Mouse (Mus musculus) right cerebral cortex, adult 18-20 months (tissue): ENCODE data around the gene Gm20914.
"Not testable (repeated sequence)": the region's sequence is repeated elsewhere in the genome, so short reads cannot be mapped to it uniquely, and the experiment has no call there.

Experiments used
- DNase-seq: peaks from one replicate; pipeline ENCODE4 v3.0.0; 2022; ENCODE audit warnings: mixed read lengths

Gene Gm20914

DNA sequence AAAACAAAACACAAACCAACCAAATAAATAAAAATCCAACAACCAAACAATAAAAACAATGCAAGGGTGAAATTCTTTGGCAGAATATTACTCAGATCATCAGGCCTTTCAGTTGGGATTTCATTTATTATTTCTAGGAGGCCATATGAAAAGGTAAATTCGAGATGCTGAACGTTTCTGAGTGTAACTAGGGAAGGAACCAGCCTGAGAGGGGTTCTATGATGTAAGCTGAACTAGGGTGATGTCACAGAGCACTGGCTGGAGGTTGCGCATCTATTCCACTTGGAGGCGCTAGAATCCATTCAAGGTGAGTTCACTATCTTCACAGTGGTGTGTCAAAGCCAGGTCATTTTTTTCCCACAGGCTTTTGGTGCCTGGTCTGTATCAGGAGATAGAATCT, at the start of gene Gm20914:
Gm20914 (plus strand) TSS at position 301 of the 400 bp plus-strand sequence.
- DNase-seq, result not testable (repeated sequence)
